Mouse (Mus musculus) urinary bladder, postnatal 4 days (tissue): ENCODE data around the gene Hp.

Experiments used
- DNase-seq, 2 experiments: peaks; one replicate each; pipeline ENCODE4 v3.0.0; 2021 to 2022; ENCODE audit warnings: low spot score in 2 of 2

The Hp gene

DNA sequence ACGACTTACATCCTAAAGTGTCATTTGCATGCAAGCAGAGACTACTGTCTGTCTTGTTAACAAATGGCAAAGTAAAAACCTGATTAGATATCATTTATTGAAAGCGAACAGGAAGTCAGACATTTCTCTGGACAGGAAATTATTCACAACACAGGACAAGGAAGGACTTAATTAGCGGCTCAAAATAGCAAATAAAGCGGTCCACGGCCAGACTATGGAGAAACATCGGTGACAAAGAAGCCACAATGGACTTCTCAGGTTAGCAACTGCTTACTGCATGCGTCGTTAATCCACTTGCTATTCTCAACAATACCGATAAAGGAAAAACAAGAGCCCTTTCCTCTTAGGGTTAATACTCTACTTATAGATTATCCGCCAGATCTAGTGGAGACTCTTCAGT lies 14.2 kb downstream of the Hp start:
- DNase-seq: no peak

- DNase-seq: no peak
These were observed 15.1 kb downstream of the Hp start for GRCm38 (mm10) chr8:109563881-109564280.

DNA sequence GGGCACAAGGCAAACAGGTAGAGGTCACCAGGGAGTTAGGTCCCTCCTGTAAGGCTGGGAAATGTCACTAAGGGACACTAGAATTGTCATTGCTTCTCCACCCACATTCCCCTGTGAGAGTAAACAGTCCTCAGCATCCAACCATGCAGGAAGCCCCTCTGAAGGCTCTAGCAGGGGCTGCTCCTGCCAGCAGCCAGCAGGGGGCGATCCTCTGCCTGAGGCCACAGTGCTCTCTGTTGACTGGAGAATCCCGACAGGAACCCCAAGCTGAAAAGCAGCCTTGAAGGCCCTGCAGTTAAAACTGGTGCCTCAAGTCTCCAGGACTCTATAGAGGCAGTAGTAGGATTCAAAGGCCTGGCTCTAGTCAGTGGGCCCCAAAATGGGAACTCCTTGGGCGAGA lies 27.3 kb downstream of the Hp start:
- DNase-seq: no peak

DNA sequence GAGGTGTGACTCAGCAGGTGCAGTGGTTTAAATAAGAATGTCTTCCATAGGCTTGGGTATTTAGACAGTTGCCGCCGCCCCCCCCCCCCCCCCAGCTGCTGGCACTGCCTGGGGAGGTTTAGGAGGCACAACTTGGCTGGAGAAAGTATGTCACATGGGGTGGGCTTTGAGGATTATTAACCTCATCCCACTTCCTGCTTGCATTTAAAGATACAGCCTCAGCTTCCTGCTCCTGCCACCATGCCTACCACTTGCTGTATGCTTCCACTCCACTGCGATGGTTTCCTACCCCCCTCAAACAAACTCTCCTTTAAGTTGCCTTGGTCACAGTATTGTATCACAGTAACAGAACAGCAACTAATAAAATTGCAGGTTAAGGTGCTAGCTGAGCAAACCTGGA lies 34.9 kb downstream of the Hp start:
- DNase-seq: no peak

DNA sequence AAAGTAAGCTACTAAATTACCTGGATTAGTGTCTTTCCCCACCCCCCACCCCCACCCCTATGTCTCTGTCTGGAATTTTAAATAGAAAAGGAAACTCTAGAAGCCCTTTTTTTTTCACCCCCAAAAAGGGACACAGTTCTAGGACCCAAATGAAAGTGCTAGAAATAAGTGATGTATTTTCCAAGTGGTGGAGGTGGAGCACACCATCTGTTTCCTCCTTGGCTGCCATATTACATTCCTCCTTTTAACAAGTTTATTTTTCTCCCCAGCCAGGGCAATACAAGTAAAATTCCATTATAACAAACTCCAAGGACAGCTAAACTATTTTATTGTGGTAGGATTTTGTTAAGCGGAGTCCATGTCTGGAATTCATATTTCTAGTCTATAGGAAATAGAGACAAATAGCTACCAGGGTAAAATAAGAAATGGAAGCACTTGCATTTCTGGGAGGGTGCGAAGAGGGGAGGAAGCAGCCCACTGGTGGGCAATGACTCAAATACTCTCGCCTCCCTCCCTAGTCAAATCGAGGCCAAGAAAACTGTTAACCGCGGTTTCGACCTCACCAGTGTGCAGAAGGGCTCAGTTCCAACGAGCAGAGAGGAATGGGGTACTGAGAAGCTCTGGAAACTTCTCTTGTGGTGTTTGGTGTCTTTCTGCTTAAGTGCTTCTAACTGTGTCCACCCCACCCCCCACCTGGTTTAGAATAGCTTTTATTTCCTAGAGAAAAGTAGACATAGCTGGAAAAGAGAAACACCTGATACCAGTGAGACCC lies 36.0 kb downstream of the Hp start:
- no peak for DNase-seq

GRCm38 (mm10) chr8:109542165-109542564 lies 36.8 kb downstream of the Hp start:
- DNase-seq: no peak

DNA sequence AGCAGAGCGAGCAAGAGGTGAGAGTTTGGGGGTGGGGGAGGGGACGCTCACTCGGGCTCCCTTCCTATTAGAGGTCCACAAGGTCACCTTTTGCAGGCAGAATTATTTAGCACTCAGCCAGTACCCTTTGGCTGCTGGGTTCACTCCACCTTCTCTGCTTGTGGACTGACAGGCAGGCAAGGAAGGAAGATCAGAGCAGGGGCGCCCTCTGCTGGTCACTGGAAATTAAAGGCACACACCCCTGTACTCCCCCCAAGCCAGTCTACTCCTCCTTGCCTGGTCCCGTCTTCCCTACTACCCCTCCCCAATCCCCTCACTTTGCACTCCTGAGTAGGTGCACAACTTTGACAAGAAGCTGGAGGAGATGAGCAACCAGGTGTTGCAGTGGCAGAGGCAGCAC lies 42.3 kb downstream of the Hp start:
- DNase-seq: peak; percentile 61 to 83

GRCm38 (mm10) chr8:109535140-109535990 lies 43.6 kb downstream of the Hp start:
- DNase-seq: no peak
